Mouse (Mus musculus) midbrain, embryonic 12.5 days (tissue): ENCODE results near the gene Gm9945. TPM values are rescaled to one million over a fixed set of nuclear protein-coding genes. Genes with fewer than 3 reads are reported as not detected.

Experiments used
- ATAC-seq: fragments of 200-750 bp; cut with Nextera tagmentation; 2 replicates; pipeline ENCODE4 v1.8.0; 2017; ENCODE audit warnings: low read depth, moderate TSS enrichment, moderate library complexity; ENCODE audit not compliant: low FRiP score
- H3K27ac ChIP-seq: fragments of 300-500 bp; sonication (generic); replicated peaks from 2 replicates; pipeline ENCODE4 v1.5.1; 2016; ENCODE audit warnings: mild to moderate bottlenecking
- H3K27me3 ChIP-seq: fragments of 300-500 bp; sonication (generic); 2 replicates; pipeline ENCODE4 v1.6.1; 2016; ENCODE audit warnings: mild to moderate bottlenecking
- H3K36me3 ChIP-seq: fragments of 300-500 bp; sonication (generic); 2 replicates; pipeline ENCODE4 v1.6.1; 2016
- H3K4me1 ChIP-seq: fragments of 300-500 bp; sonication (generic); 2 replicates; pipeline ENCODE4 v1.6.1; 2016
- H3K4me2 ChIP-seq: fragments of 300-500 bp; sonication (generic); replicated peaks from 2 replicates; pipeline ENCODE4 v1.6.1; 2016; ENCODE audit warnings: mild to moderate bottlenecking, moderate library complexity
- H3K4me3 ChIP-seq: fragments of 300-500 bp; sonication (generic); 2 replicates; pipeline ENCODE4 v1.5.1; 2016; ENCODE audit warnings: mild to moderate bottlenecking
- H3K9ac ChIP-seq: fragments of 300-500 bp; sonication (generic); replicated peaks from 2 replicates; pipeline ENCODE4 v1.6.1; 2016; ENCODE audit warnings: mild to moderate bottlenecking, moderate library complexity
- H3K9me3 ChIP-seq: fragments of 300-500 bp; sonication (generic); 2 replicates; pipeline ENCODE4 v1.6.1; 2016; ENCODE audit warnings: mild to moderate bottlenecking
- WGBS: fragments of 180-500 bp; shearing (Covaris S2); methylation state at CpG from one replicate; pipeline ENCODE4 v1.1.7; 2016; 5-methylcytosine and 5-hydroxymethylcytosine counted together
- polyA plus RNA-seq: library from polyadenylated mRNA; unstranded; fragments of >200 nt; fragmentation: Nextera tagmentation; extraction: Ambion mirVana; gene quantifications from 2 replicates; pipeline ENCODE4 v1.2.1, GENCODE M21; 2016

Gene Gm9945
- polyA plus RNA-seq, 1 experiment from 2014 or later = not detected

DNA sequence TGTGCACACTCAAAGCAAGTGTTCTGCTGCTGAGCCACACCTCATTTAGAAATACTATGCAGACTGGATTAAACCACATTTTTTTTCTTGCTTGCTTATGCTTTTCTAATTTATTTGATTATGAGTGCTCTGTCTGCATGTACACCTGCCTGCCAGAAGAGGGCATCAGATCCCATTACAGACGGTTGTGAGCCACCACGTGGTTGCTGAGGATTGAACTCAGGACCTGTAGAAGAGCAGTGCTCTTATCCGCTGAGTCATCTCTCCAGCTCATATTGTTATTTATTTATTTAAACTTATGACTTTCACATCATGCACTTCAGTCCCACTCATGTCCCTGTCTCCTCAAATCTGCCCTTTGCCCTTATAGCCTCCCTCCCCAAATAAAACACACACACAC is 5.8 kb downstream of the Gm9945 start:
- H3K9ac ChIP-seq = no peak overlapping the region
- no peak overlapping the region for H3K27ac ChIP-seq
- 41% methylated on average over 3 of the region's 3 CpGs for WGBS
- H3K4me2 ChIP-seq = no peak overlapping the region
- H3K4me1 ChIP-seq = peaks cover 9% of the 10 kb centered on the region
- H3K9me3 ChIP-seq = no peaks in the 10 kb centered on the region
- H3K4me3 ChIP-seq = no peak overlapping the region
- no peak for ATAC-seq
- H3K27me3 ChIP-seq = peaks cover 81% of the 10 kb centered on the region
- H3K36me3 ChIP-seq = no peaks in the 10 kb centered on the region

DNA sequence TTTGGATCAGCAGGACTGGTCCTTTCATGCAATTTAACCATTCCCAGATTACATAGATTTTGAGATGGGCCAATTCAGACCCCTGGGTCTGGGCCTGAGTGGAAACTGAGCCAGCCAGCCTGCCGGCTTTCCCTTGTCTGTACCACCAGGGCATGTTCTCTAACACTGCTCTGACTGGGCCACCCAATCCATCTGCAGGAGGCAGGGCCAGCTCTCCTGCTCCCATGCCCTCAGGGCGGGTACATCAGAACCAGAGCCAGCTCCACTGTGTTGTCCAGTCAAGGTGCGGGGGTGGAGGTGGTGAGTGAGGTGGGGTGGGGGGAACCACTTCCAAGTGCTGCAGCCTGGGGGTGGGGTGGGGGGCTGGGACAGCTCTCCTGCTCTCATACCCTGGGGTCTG is 6.4 kb downstream of the Gm9945 start:
- no peak for ATAC-seq
- Histone ChIP-seq H3K9ac (no peak overlapping the region), H3K27me3 (peaks cover 81% of the 10 kb centered on the region), H3K4me2 (no peak overlapping the region), H3K4me3 (no peak overlapping the region), H3K27ac (no peak overlapping the region), H3K36me3 (no peaks in the 10 kb centered on the region), H3K9me3 (no peaks in the 10 kb centered on the region), H3K4me1 (peaks cover 11% of the 10 kb centered on the region)
- WGBS = 74% methylated on average over 3 of the region's 3 CpGs

DNA sequence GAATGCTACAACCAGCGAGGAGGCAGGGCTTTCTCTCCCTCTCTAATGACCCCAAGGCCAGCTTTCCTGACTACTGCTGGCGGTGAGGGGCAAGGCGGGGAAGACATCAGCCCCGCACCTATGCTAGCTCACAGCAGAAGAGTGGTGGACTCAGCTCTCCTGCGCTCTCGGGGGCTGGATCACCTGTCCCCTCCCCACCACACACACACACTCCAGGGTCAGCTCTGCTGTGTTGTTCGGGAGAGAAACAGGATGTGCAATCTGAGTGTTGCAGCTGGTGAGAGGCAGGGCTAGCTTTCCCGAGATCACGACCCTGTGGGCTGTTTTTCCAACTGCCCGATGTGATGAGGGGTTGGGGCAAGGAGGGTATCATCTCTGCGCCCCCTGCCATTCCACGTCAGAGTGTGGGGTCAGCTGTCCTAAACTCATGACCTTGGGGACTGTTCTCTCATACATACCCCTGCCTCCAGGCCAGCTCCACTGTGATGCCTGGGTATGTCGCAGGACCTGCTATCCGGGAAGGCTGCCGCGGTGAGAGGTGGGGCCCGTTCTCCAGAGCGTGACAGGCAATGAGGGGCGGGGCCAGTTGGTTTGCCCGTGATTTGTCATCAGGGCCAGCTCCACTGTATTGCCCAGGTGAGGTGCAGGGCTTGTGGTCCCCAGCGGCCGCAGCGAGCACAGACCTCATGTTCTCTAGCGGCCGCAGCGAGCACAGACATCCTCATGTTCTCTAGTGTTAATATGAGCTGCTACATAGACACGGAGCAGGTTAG is 7.0 kb downstream of the Gm9945 start:
- H3K36me3 ChIP-seq = no peaks in the 10 kb centered on the region
- ATAC-seq = no peak
- H3K4me3 ChIP-seq = peak overlapping the region; percentile 24; the same call in 1 of the 2 replicates
- H3K27ac ChIP-seq = no peak overlapping the region
- peaks cover 17% of the 10 kb centered on the region for H3K4me1 ChIP-seq
- WGBS = 12% methylated on average over 27 of the region's 27 CpGs
- peak overlapping the region; percentile 34 for H3K4me2 ChIP-seq
- H3K27me3 ChIP-seq = peaks cover 74% of the 10 kb centered on the region
- H3K9ac ChIP-seq = no peak overlapping the region
- H3K9me3 ChIP-seq = no peaks in the 10 kb centered on the region

DNA sequence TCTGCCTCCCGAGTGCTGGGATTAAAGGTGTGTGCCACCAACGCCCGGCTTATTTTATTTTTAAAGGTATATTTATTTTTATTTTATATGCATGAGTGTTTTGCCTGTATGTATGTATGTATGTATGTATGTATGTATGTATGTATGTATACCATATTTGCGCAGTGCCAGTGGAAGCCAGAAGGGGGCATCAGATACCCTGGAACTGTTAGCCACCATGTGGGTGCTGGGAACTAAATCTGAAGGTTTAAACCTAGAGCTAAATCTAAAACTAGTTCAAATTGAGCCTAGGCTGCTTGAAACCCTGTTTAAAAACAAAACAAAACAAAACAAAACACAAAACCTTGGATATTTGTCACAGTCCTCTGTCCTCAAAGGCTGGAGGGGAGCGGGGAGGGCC is 9.0 kb downstream of the Gm9945 start:
- H3K4me1 ChIP-seq = peaks cover 33% of the 10 kb centered on the region
- peaks cover 69% of the 10 kb centered on the region for H3K27me3 ChIP-seq
- H3K9me3 ChIP-seq = no peaks in the 10 kb centered on the region
- no peak for ATAC-seq
- H3K4me3 ChIP-seq = no peak overlapping the region
- no peaks in the 10 kb centered on the region for H3K36me3 ChIP-seq
- no peak overlapping the region for H3K9ac ChIP-seq
- no peak overlapping the region for H3K27ac ChIP-seq
- H3K4me2 ChIP-seq = no peak overlapping the region
- WGBS = 83% methylated on average over 5 of the region's 5 CpGs

DNA sequence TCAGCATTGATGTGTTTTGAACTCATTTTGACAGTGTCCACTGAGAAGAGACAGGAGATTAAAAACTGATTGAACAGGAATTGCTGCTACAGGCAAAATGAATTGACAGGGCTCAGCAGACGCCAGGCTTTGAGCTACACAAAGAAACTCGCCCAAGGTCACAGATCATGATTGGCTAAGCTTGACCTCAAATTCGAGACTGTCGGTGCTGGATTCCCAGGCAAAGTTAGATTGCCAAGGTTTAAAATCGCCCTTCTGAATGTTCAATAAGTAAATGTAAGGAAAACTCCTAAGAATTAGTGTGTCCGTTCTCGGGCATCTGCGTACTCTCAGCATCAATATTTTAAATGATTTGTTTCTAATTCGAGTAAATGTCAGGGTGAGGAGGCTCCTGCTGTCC is 9.5 kb downstream of the Gm9945 start:
- H3K4me2 ChIP-seq = no peak overlapping the region
- H3K4me3 ChIP-seq = no peak overlapping the region
- no peaks in the 10 kb centered on the region for H3K36me3 ChIP-seq
- no peaks in the 10 kb centered on the region for H3K9me3 ChIP-seq
- WGBS = 46% methylated on average over 9 of the region's 9 CpGs
- ATAC-seq = no peak
- peaks cover 33% of the 10 kb centered on the region for H3K4me1 ChIP-seq
- H3K27ac ChIP-seq = no peak overlapping the region
- H3K27me3 ChIP-seq = peaks cover 70% of the 10 kb centered on the region
- no peak overlapping the region for H3K9ac ChIP-seq

DNA sequence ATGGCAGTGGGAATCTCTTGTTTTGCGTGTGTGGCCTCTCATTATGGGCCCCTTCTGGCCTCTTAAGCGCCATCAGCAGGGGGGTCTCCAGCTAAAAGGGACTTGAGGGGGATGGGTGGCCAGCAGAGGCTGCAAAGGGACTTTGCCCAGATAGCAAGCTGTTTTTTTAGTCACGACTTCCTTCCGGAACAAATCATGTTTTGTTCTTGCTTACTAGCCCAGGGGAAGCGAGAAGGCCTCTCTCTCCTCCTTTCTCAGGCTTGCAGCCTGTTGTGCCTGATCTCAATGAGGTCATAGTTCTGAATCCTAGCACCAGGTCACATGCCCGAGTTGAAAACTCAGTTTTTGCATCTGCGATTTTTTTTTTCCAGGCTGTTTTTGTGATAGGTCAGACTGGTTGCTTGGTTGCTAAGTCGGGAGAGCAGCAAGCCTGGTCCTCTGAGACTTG is 12.0 kb downstream of the Gm9945 start:
- Histone ChIP-seq H3K36me3 (no peaks in the 10 kb centered on the region), H3K9me3 (no peaks in the 10 kb centered on the region), H3K4me3 (no peak overlapping the region), H3K27me3 (peaks cover 69% of the 10 kb centered on the region), H3K9ac (no peak overlapping the region), H3K4me2 (peak overlapping the region; percentile 26; the same call in 1 of the 2 replicates), H3K27ac (peak overlapping the region; percentile 25; the same call in 1 of the 2 replicates), H3K4me1 (peaks cover 44% of the 10 kb centered on the region)
- 7% methylated on average over 8 of the region's 8 CpGs for WGBS
- ATAC-seq = peak; percentile 80

DNA sequence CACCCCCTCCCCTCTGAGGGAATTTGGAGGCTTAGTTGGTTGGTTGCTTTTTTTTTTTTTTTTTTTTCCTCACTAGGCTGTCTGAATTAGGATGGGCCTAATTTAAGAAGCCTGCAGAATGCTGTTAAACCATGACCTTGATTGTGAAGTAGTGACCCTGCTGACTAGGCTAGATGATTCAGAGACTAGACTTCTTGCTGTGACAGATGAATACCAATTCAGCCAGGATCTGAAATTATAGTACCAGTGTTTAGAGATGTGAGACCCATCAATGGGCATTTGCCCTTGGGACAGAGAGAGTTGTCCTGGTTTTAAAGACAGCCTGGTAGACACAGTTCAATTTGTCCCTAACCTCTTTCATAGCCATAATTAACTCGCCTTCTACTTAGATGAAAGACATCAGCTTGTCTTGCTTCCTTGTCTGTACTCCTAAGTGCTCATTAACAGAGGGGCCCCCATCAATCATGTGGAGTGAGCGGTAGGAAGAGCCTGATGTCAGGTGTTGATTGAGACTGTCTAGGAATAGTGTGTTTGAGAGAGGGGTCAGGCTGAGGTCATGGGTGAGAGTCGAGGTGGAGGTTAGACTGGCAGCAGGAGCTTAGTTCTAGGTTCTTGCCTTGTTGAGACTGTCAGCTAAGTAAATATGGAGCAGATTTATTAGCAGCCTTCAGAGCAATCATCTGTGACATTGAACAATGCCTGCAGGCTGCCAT is 13.4 kb downstream of the Gm9945 start:
- Histone ChIP-seq H3K4me1 (peaks cover 38% of the 10 kb centered on the region), H3K9ac (no peak overlapping the region), H3K27me3 (peaks cover 69% of the 10 kb centered on the region), H3K4me3 (no peak overlapping the region), H3K9me3 (no peaks in the 10 kb centered on the region), H3K4me2 (no peak overlapping the region), H3K36me3 (no peaks in the 10 kb centered on the region), H3K27ac (no peak overlapping the region)
- no peak for ATAC-seq
- 30% methylated on average over 3 of the region's 3 CpGs for WGBS

DNA sequence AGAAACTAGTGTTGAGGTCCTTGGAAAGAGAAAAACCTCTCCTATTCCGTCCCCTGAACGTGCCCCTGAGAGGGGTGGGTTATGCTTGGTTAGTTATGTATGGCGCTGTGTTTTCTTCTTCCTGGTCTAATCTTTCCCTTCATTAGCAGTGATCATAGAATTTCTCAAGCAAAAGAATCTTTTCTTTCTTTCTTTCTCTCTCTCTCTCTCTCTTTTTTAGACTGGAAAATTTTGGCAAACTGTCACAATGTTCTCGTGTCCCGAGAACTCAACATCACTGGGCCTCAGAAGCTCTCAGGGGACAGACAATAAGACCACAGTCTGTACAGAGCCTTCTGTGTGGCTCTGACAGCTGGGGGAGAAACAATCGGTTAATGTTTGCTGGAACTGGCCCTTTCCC is 15.5 kb downstream of the Gm9945 start:
- peaks cover 69% of the 10 kb centered on the region for H3K27me3 ChIP-seq
- WGBS = 22% methylated on average over 6 of the region's 6 CpGs
- H3K9me3 ChIP-seq = no peaks in the 10 kb centered on the region
- H3K4me2 ChIP-seq = no peak overlapping the region
- no peaks in the 10 kb centered on the region for H3K36me3 ChIP-seq
- no peak for ATAC-seq
- peaks cover 38% of the 10 kb centered on the region for H3K4me1 ChIP-seq
- H3K9ac ChIP-seq = no peak overlapping the region
- H3K27ac ChIP-seq = 0 out of 2 replicates have a peak overlapping the region, but pooled peaks have one; percentile 10
- no peak overlapping the region for H3K4me3 ChIP-seq

DNA sequence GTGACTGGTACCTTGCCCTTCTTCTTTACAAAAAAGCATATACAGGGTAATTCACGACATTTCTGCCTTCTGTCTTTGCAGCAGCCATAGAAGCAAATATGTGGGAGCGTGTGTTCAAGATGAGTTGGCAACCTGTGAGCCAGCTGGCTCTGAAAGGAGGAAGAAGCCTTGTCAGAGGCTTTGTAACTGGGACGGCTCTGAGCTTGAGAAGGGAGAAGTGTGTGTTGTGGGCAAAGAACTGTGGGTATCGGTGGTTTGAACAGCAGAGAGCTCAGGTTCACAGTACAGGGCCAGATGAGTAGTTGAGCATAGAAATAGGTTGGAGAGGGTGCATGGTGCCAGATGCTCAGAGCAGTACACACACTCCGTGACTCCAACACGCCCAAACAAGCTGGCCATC is 17.0 kb downstream of the Gm9945 start:
- H3K9me3 ChIP-seq = no peaks in the 10 kb centered on the region
- H3K27me3 ChIP-seq = peaks cover 75% of the 10 kb centered on the region
- 81% methylated on average over 6 of the region's 6 CpGs for WGBS
- H3K9ac ChIP-seq = no peak overlapping the region
- no peak overlapping the region for H3K4me3 ChIP-seq
- no peak overlapping the region for H3K4me2 ChIP-seq
- no peak overlapping the region for H3K27ac ChIP-seq
- no peaks in the 10 kb centered on the region for H3K36me3 ChIP-seq
- peaks cover 38% of the 10 kb centered on the region for H3K4me1 ChIP-seq
- no peak for ATAC-seq

DNA sequence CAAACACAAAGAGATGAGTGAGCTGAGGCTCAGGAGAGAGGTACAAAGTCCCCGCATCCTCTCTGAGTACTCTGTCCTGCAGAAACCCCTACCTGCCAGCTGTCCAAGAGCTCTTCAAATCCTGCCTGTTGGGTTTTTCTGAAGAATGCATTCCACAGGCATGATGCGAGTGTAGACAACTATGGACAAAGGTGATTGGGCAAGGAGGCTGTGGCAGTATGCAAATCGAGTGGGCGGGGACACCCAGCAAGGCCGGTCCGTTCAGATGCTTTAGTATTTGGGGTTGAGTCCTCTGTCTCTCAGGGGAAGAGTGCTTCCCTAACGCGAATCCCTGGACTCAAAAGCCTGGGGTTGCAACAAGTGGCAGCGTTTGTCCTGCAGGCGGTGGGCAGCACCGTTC is 20.6 kb downstream of the Gm9945 start:
- no peaks in the 10 kb centered on the region for H3K36me3 ChIP-seq
- no peaks in the 10 kb centered on the region for H3K9me3 ChIP-seq
- H3K27me3 ChIP-seq = peaks cover 77% of the 10 kb centered on the region
- H3K9ac ChIP-seq = no peak overlapping the region
- H3K4me1 ChIP-seq = peaks cover 15% of the 10 kb centered on the region
- ATAC-seq = no peak
- H3K4me2 ChIP-seq = no peak overlapping the region; the same call in 1 of the 2 replicates
- no peak overlapping the region for H3K27ac ChIP-seq
- 10% methylated on average over 11 of the region's 11 CpGs for WGBS
- H3K4me3 ChIP-seq = no peak overlapping the region

DNA sequence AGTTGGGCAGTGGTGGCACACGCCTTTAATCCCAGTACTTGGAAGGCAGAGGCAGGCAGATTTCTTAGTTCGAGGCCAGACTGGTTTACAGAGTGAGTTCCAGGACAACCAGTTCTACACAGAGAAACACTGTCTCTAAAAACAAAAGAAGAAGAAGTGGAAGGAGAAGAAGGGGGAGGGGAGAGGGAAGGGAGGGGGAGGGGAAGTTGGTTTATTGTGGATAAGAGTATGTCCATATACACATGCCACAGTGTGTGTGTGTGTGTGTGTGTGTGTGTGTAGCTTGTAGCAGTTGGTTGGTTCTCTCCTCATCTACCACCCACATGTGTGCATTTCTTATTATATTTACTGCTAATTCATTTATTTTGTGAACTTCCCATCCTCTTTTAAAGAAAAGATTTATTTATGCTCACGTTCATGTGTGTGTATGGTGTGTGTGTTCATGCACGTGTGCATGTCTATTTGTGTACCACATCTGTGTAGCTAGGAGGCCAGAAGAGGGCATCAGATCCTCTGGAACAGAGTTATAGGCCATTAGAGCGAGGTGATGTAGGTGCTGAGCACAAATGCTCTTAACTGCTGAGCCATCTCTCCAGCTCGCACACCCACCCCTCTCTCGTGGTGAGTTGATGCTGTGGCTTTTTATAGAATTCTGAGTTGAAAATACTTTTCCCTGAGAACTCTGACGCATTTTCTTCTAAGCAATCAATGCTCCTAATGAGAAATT is 22.2 kb downstream of the Gm9945 start:
- Histone ChIP-seq H3K4me3 (no peak overlapping the region), H3K9me3 (no peaks in the 10 kb centered on the region), H3K27me3 (peaks cover 63% of the 10 kb centered on the region), H3K27ac (no peak overlapping the region), H3K4me1 (peaks cover 8% of the 10 kb centered on the region), H3K36me3 (no peaks in the 10 kb centered on the region), H3K4me2 (no peak overlapping the region), H3K9ac (no peak overlapping the region)
- no peak for ATAC-seq
- WGBS = 83% methylated on average over 8 of the region's 8 CpGs

DNA sequence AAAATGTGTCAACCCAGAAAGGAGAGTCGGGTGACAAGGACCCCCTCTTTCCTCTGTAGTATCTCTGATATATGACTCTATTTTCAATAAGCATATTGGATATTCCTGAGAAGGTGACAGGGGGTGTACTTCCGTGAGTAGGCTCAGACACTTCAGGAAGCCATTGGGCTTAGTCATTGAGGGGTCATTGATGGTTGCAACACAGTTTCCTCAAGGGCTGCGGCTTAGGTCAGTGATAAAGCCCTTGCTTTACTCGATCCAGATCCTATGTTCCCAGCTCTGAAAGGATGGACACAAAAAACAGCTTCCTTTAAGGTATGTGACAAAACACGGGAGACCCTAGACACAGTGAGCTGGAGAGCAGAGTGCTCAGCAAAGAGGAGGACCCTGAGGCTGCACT is 23.8 kb downstream of the Gm9945 start:
- Histone ChIP-seq H3K36me3 (no peaks in the 10 kb centered on the region), H3K9me3 (no peaks in the 10 kb centered on the region), H3K4me1 (peaks cover 8% of the 10 kb centered on the region), H3K27ac (no peak overlapping the region), H3K4me3 (no peak overlapping the region), H3K9ac (no peak overlapping the region), H3K27me3 (peaks cover 49% of the 10 kb centered on the region), H3K4me2 (no peak overlapping the region)
- no peak for ATAC-seq
- 90% methylated on average over 5 of the region's 5 CpGs for WGBS
